Mouse (Mus musculus) hindbrain, embryonic 11.5 days (tissue): ENCODE measurements around the gene Ccn2. TPM values are rescaled to one million over a fixed set of nuclear protein-coding genes. Genes with fewer than 3 reads are reported as not detected.

ENCODE experiments used
- ATAC-seq: fragments of 200-750 bp; cut with Nextera tagmentation; 2 replicates; pipeline ENCODE4 v1.8.0; 2017; ENCODE audit warnings: mild to moderate bottlenecking, moderate TSS enrichment, moderate library complexity; ENCODE audit not compliant: low FRiP score
- DNase-seq: peaks from one replicate; pipeline ENCODE4 v3.0.0-alpha.2; 2015; ENCODE audit warnings: low spot score
- H3K27ac ChIP-seq: fragments of 300-500 bp; sonication (generic); 2 replicates; pipeline ENCODE4 v1.5.1; 2014; ENCODE audit warnings: mild to moderate bottlenecking, low read depth, low read length
- H3K27me3 ChIP-seq: fragments of 300-500 bp; sonication (generic); 2 replicates; pipeline ENCODE4 v1.6.1; 2014; ENCODE audit warnings: mild to moderate bottlenecking, low read length, moderate library complexity, mixed read lengths; ENCODE audit not compliant: control insufficient read depth, insufficient read depth
- H3K36me3 ChIP-seq: fragments of 300-500 bp; sonication (generic); 2 replicates; pipeline ENCODE4 v1.6.1; 2014; ENCODE audit warnings: mild to moderate bottlenecking, low read length, moderate library complexity, mixed read lengths; ENCODE audit not compliant: control insufficient read depth, insufficient read depth
- H3K4me1 ChIP-seq: fragments of 300-500 bp; sonication (generic); replicated peaks from 2 replicates; pipeline ENCODE4 v1.6.1; 2014; ENCODE audit warnings: low read length, mixed read lengths; ENCODE audit not compliant: control insufficient read depth, insufficient read depth
- H3K4me2 ChIP-seq: fragments of 300-500 bp; sonication (generic); replicated peaks from 2 replicates; pipeline ENCODE4 v1.6.1; 2014; ENCODE audit warnings: mild to moderate bottlenecking, low read depth, low read length
- H3K4me3 ChIP-seq: fragments of 300-500 bp; sonication (generic); 2 replicates; pipeline ENCODE4 v1.5.1; 2014; ENCODE audit warnings: low read depth, low read length
- H3K9ac ChIP-seq: fragments of 300-500 bp; sonication (generic); 2 replicates; pipeline ENCODE4 v1.6.1; 2014; ENCODE audit warnings: low read depth, low read length
- H3K9me3 ChIP-seq: fragments of 300-500 bp; sonication (generic); 2 replicates; pipeline ENCODE4 v1.6.1; 2016; ENCODE audit warnings: low read length; ENCODE audit not compliant: control insufficient read depth
- whole genome bisulfite sequencing: fragments of 180-500 bp; shearing (Covaris S2); extraction: QIAGEN DNeasy Blood & Tissue Kit; methylation state at CpG from one replicate; pipeline ENCODE4 v1.1.7; 2014; 5-methylcytosine and 5-hydroxymethylcytosine counted together
- polyA plus RNA-seq: library from polyadenylated mRNA; unstranded; fragments of >200 nt; fragmentation: Nextera tagmentation; extraction: Ambion mirVana; gene quantifications from 2 replicates; pipeline ENCODE4 v1.2.1, GENCODE M21; 2014

Ccn2 gene
- polyA plus RNA-seq, 1 experiment from 2014 or later, result 6.6 TPM

DNA sequence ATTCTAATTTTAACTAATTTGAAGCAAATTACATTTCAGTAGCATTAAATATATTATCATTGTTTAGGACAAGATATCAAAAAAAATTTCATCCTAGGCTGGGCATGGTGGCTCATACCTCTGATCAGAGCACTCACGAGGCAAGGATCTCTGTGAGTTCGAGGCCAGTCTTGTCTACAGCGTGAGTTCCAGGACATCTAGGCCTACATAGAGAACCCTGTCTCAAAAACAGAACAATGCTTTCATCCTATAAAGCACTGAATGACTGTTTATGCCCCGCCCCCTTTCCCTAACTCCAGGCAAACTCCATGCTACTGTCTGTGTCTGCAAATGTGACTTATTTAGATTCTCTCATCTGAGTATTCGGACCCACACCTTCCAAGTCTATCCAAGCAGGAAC lies 35.9 kb downstream of the Ccn2 start:
- ATAC-seq, result no peak
- WGBS, result 98% methylated on average over 5 of the region's 5 CpGs
- H3K27ac ChIP-seq, result no peak overlapping the region
- H3K4me2 ChIP-seq, result no peak overlapping the region
- H3K27me3 ChIP-seq, result no peaks in the 10 kb centered on the region
- H3K9me3 ChIP-seq, result no peaks in the 10 kb centered on the region
- DNase-seq, result no peak
- no peaks in the 10 kb centered on the region for H3K36me3 ChIP-seq
- H3K9ac ChIP-seq, result no peak overlapping the region
- H3K4me3 ChIP-seq, result no peak overlapping the region
- no peaks in the 10 kb centered on the region for H3K4me1 ChIP-seq

DNA sequence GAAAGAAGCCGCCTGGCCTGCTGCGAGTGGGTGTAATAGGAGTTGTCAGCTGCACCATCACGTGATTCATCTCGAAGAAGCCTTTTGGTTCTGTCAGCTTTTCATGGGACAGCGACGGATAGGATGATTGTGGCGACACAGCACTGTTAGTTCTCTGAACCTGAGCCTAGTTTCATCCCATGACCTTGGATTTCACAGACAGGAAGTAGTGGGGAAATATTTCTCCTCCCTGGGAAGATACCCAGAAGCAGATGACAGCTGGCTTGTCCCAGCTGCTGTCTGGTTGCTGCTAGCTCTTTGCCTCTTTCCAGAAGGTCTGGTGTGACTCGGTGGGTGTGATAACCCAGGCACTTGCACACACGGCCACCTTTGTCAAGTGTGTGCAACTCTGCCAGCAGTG lies 39.0 kb downstream of the Ccn2 start:
- DNase-seq (no peak), ATAC-seq (no peak)
- WGBS, result 84% methylated on average over 9 of the region's 9 CpGs
- Histone ChIP-seq H3K9me3 (no peaks in the 10 kb centered on the region), H3K9ac (no peak overlapping the region), H3K36me3 (no peaks in the 10 kb centered on the region), H3K4me3 (no peak overlapping the region), H3K4me1 (no peaks in the 10 kb centered on the region), H3K27me3 (no peaks in the 10 kb centered on the region), H3K4me2 (no peak overlapping the region), H3K27ac (no peak overlapping the region)

DNA sequence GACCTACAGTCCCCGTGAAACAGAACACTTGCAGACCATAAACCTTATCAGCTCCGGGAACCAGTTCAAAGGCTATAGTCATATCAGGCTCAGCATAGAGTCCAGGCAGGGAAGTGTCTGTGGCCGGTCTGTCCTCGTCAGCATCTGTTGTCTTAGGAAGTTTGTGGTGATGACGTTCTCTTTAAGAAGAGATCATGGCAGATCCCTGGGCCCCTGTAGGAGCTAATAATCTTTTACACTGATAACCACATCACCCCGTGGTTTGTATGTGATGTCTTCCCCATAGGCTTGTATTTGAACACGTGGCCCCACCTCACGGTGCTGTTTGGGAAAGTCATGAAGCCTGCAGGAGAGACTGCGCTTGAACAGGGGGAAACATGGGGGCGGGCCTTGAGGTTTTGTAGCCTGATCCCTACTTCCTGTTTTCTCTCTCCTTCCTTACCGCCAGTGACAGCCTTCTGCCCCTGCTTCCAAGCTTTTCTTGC lies 40.1 kb downstream of the Ccn2 start:
- H3K9ac ChIP-seq, result no peak overlapping the region
- 87% methylated on average over 11 of the region's 11 CpGs for WGBS
- H3K27me3 ChIP-seq, result no peaks in the 10 kb centered on the region
- DNase-seq (no peak), ATAC-seq (no peak)
- H3K4me1 ChIP-seq, result no peaks in the 10 kb centered on the region
- no peaks in the 10 kb centered on the region for H3K36me3 ChIP-seq
- no peak overlapping the region for H3K4me2 ChIP-seq
- no peaks in the 10 kb centered on the region for H3K9me3 ChIP-seq
- H3K4me3 ChIP-seq, result no peak overlapping the region
- H3K27ac ChIP-seq, result no peak overlapping the region

DNA sequence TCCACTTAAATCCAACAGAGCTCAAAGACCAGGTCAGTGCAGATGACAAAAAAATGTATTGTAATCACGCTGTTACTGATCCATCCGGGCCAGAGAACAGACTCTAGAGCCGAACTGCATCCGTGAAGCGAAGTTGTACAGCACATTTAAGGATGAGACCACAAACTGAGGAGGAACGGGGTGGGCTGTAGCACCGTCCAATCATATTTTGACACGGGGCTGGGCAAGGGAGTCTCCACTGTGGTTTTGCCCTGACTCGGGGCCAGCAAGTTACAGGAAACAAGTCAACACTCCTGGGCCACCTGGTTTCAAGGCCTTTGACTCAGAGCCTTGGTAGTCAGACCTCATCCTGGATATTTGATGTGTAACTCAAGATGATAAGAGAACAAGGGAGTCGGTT lies 40.6 kb downstream of the Ccn2 start:
- H3K4me3 ChIP-seq, result no peak overlapping the region
- H3K27me3 ChIP-seq, result no peaks in the 10 kb centered on the region
- no peak for ATAC-seq
- H3K36me3 ChIP-seq, result no peaks in the 10 kb centered on the region
- DNase-seq, result no peak
- H3K27ac ChIP-seq, result no peak overlapping the region
- H3K9ac ChIP-seq, result no peak overlapping the region
- H3K4me2 ChIP-seq, result no peak overlapping the region
- no peaks in the 10 kb centered on the region for H3K9me3 ChIP-seq
- no peaks in the 10 kb centered on the region for H3K4me1 ChIP-seq
- 94% methylated on average over 10 of the region's 10 CpGs for WGBS

DNA sequence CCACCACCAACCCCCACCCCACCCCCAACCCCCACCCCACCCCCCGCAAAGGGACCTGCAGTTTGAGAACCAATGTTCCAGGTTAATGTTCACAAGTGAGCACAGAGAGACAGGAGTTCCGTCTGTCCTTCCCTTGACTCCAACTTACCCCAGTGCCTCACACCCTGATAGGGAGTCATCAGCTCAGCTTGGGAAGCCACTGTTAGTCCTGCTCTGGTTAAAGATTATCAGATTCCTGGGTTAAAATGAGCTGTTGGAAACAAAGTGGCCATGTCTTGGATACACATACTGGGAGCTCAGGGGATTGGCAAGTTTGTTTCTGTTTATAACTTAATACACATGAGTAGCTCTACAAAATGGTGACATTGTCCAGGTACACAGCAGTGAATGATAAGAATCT lies 41.7 kb downstream of the Ccn2 start:
- no peak overlapping the region for H3K27ac ChIP-seq
- 80% methylated on average over 2 of the region's 2 CpGs for WGBS
- H3K4me1 ChIP-seq, result no peaks in the 10 kb centered on the region
- ATAC-seq (no peak), DNase-seq (no peak)
- no peaks in the 10 kb centered on the region for H3K9me3 ChIP-seq
- H3K9ac ChIP-seq, result no peak overlapping the region
- H3K4me3 ChIP-seq, result no peak overlapping the region
- H3K27me3 ChIP-seq, result no peaks in the 10 kb centered on the region
- H3K36me3 ChIP-seq, result no peaks in the 10 kb centered on the region
- H3K4me2 ChIP-seq, result no peak overlapping the region

DNA sequence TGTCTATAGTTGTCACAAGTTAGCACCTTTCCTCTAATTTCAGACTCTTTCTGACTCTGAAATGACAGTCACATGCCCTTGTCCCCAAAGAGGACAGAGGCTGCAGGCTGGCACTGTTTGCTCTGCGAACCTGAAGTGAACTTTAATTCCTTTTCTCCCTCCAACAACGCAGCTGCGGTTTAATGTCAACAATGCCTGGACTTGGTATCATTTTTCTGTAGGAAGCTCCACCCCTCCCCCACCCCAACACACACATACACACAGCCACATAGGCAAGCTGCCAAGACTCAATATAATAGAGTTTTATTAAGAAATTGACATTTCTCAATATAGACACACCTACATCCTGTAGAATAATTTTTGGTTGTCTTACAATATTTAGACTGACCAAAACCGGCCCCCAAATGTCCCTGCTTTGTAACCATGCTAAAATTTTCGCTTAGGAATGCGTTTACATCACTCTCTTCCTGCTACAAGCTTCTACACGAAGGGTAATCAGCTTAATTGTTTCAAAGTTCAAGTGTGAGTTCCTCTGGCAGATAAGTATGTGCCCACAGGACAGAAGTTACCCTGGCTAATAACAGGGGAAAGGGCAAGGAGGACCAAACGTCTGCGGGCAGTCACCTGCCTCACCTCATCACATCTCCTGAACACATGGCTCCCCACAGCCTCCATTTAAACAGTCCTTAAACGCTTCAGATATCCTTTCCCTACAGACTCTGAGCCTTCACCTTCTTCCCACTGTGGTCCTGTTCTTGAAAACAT lies 43.2 kb downstream of the Ccn2 start:
- Histone ChIP-seq H3K27ac (no peak overlapping the region), H3K4me3 (no peak overlapping the region), H3K36me3 (no peaks in the 10 kb centered on the region), H3K27me3 (no peaks in the 10 kb centered on the region), H3K9me3 (no peaks in the 10 kb centered on the region), H3K9ac (no peak overlapping the region), H3K4me1 (no peaks in the 10 kb centered on the region), H3K4me2 (no peak overlapping the region)
- 68% methylated on average over 10 of the region's 10 CpGs for WGBS
- ATAC-seq, result no peak
- DNase-seq, result no peak

DNA sequence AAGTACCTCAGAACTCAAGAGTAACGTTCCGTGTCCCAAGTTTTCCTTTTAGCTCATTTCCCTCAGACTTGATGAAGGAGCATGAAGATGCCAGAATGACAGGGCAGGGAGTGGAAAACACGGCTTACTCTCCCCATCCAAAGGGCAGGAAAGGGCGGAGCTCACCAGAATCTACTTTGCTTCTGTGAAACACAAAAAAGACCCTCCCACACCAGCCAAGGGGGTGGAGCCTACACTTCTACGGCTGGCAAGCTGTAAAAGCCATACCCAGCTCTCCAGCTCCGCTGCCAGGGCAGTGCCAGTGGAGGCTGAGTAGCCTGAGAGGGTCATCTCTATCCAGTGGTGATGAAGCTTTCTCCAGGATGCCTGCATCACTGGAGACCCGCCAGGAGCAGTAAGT lies 44.4 kb downstream of the Ccn2 start:
- Histone ChIP-seq H3K9me3 (no peaks in the 10 kb centered on the region), H3K9ac (no peak overlapping the region), H3K4me2 (no peak overlapping the region), H3K36me3 (no peaks in the 10 kb centered on the region), H3K4me1 (no peaks in the 10 kb centered on the region), H3K27ac (no peak overlapping the region), H3K27me3 (no peaks in the 10 kb centered on the region), H3K4me3 (no peak overlapping the region)
- WGBS, result 69% methylated on average over 7 of the region's 7 CpGs
- DNase-seq, result no peak
- ATAC-seq, result no peak

DNA sequence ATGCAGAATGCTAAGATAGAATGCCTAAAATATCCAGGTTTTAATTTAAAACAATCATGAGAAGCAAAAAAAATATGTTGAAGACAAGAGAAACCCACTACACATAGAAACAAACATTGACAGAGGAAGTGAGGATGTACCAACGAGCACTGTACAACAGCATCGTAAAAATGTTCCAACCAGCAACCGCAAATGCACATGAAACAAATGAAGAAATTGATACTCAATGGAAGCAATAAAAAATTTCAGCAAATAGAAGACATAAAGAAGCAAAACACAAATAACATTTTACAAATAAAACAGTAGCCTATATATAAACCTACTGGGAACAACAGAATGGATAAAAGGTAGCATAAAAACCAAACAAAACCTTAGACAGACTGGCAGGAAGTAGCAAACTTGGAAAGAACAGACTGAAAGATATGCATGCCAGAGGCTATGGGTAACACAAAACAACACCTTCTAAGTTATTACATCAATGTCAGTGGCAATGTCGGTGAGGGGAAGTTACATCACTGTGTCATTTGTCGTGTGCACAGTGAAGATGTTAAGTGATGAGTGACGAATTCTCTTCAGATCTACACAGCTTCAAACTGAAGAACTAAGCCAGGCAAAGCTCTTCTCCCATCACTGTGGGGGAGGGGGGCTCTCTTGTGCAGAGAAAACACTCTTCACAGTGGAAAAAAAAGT lies 45.1 kb downstream of the Ccn2 start:
- Histone ChIP-seq H3K4me1 (no peaks in the 10 kb centered on the region), H3K9ac (no peak overlapping the region), H3K9me3 (no peaks in the 10 kb centered on the region), H3K4me3 (no peak overlapping the region), H3K4me2 (no peak overlapping the region), H3K36me3 (no peaks in the 10 kb centered on the region), H3K27ac (no peak overlapping the region), H3K27me3 (no peaks in the 10 kb centered on the region)
- no peak for ATAC-seq
- WGBS, result 87% methylated on average over 6 of the region's 6 CpGs
- no peak for DNase-seq
